Mouse (Mus musculus) brown adipose tissue, adult 24 weeks (tissue): ENCODE data around the gene Olfr1274-ps. TPM values are rescaled to one million over a fixed set of nuclear protein-coding genes. Genes with fewer than 3 reads are reported as not detected.
"Not testable (repeated sequence)": the region's sequence is repeated elsewhere in the genome, so short reads cannot be mapped to it uniquely, and the experiment has no call there.

Experiments used
- H3K27ac ChIP-seq: fragments of 200-500 bp; replicated peaks from 2 replicates; pipeline ENCODE4 v1.5.1; 2012; ENCODE audit warnings: low read depth, mild to moderate bottlenecking, low read length
- H3K4me1 ChIP-seq: fragments of 200-500 bp; 2 replicates; pipeline ENCODE4 v1.6.1; 2012; ENCODE audit warnings: low read length, mixed read lengths; ENCODE audit not compliant: control insufficient read depth, insufficient read depth, insufficient read length
- H3K4me3 ChIP-seq: fragments of 200-500 bp; 2 replicates; pipeline ENCODE4 v1.5.1; 2012; ENCODE audit warnings: low read depth, mild to moderate bottlenecking, low read length, moderate library complexity; ENCODE audit not compliant: insufficient read depth
- polyA plus RNA-seq: library from polyadenylated mRNA; stranded (reverse); fragments of >200 nt; gene quantifications from 2 replicates; pipeline ENCODE4 v1.2.4, GENCODE M21; 2012; ENCODE audit not compliant: missing spikeins, insufficient read depth, insufficient read length

Olfr1274-ps gene
- polyA plus RNA-seq: not detected in 2 replicates

DNA sequence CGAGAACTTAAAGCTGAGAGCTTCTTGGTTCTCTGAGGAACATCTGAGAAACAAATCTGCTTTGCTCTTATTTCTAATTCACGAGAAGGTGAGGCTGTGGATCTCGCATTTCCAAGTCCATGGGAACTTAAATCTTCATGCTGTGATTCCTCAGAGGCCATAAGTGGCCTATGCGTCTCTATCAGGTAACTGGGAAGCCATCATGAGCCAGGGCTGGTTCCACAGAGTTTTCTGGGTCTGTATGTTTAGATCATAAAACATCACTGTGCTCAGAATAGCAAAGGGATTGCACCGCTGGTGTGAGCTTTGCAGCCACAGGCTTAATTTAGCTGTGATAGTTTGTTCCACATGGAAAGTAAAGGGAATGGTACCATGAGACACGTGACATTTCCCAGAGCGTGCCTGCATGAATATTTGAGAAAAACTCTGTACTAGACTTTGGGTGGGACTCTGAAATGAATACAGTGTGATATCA, at the start of gene Olfr1274-ps:
Gene Olfr1274-ps, plus strand, starts transcription at position 51 of the 475 bp plus-strand sequence.
- not testable (repeated sequence) for H3K27ac ChIP-seq, H3K4me3 ChIP-seq, H3K4me1 ChIP-seq

DNA sequence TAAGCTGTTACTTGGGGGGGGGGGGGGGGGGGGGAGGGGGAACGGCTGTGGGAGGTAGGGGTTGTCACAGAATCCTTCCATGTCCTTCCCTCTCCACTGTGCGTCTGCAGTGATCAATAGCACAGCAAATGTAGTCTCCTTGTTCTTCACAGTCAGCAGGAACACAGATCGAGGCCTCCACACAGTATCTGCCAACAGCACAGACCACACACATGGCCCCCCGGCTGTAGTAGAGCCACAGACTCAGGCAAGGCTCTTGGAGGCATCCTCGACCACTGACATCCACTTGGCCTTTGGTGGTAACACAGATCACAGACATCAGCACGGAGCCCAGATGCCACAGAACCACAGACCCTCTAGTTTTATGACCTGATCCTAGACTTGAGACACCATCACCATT, 47.4 kb upstream of the Olfr1274-ps start:
- H3K4me1 ChIP-seq, H3K27ac ChIP-seq, H3K4me3 ChIP-seq: not testable (repeated sequence)

DNA sequence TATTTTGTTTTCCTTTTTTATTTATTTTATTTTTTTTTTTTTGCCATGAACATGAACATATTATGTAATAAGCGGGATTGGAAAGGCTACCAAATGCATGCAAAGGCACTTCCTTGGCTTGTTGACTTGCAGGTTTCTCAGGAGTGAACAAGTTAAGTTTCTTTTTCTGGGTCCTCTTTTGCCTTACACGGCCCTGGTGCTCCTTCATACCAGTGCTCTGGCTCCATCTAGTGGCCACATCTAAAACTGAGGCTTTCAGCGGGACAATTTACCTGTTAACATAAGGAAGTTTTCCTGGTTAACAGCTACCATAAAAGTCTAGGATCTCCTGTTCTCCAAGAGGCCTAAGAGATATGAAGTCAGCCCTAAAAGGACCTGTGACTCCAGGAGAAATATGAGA, 46.9 kb upstream of the Olfr1274-ps start:
- not testable (repeated sequence) for H3K4me3 ChIP-seq, H3K4me1 ChIP-seq, H3K27ac ChIP-seq

DNA sequence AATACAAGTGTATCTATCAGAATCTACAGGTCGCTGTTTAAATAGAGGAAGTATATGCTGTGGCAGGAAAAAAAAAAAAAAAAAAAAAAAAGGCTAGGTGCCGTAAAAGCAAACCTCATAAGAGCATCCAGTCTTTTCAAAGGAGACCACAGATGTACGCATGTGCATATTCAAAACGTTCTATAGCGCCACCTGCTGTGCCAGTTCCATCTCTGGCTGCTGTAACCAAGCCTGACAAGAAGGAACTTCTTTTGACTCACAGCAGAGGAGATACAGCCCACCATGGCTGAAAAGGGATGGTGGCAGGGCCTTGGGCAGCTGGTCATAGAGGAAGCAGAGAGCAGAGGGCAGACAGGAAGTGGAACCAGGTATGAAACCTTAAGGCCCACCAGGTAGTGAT, 39.3 kb upstream of the Olfr1274-ps start:
- not testable (repeated sequence) for H3K4me1 ChIP-seq, H3K4me3 ChIP-seq, H3K27ac ChIP-seq

DNA sequence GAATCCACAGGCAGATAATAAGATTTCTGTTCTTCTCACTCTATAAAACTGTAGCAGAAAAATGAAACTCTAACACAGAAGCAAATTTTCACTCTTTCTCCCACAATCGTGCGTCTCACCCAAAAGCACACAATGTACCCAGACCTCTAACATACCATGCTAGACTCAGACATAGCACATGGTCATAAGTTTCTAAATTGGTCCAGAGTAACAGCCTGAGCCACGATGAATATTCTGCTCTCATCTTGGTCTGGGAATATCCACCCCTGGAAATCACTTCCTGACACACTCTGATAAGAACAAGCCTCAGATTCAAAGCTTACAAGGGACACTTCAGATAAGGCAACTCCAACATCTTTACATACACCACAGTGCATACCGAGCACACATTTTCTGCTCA, 38.3 kb upstream of the Olfr1274-ps start:
- H3K27ac ChIP-seq, H3K4me3 ChIP-seq, H3K4me1 ChIP-seq: not testable (repeated sequence)

DNA sequence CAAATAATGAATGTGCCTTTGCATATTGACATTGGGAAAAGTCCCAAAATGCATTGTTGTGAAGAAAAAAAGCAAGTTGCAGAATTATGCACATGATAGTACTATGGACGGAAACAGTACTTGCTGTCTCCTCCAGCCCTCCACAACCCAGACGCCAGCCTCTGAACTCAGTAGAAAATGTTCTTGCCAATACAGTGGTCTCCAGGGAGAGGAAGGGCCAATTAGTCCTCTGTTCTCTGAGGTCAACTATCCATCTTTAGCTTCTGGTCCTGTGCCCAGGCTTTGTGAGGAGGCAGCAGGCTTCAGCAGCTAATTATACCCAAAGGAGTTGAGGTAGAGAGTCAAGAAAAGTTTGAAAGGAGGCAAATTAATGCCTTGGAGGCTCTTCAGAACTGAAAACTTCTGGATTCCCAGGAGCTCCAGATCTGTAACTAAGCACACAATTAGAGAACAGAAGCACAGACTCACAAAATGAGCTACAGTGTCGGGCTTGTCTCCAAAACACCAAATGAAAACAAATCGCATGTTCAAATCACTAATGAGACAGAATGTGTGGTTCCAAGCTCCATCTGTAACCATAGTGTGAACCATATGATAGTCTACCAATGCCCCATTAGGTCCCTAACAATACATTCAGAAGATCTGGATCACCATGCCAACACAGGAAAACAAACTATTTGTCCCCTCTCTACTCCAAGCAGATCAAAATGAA, 15.8 kb downstream of the Olfr1274-ps start:
- H3K4me1 ChIP-seq, H3K27ac ChIP-seq, H3K4me3 ChIP-seq: not testable (repeated sequence)

DNA sequence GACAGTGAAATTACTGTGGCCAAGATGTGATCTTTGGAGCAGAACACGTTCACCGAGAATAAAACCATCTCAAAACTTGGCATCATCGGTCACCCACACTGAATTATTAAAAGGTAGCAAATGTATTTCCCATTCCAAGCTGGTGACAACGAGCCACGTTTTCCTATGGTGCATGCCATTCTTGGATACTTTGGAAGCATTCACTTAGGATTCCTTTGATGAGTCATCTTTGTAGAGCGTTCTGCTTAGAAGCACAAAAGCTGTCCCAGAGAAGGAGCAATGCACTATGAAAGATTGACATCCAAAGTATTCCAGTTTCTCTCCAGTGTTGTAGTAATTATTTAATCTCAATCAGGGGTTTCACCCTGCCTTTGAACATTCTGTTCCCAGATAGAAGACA, 23.8 kb downstream of the Olfr1274-ps start:
- H3K27ac ChIP-seq, H3K4me3 ChIP-seq, H3K4me1 ChIP-seq: not testable (repeated sequence)

DNA sequence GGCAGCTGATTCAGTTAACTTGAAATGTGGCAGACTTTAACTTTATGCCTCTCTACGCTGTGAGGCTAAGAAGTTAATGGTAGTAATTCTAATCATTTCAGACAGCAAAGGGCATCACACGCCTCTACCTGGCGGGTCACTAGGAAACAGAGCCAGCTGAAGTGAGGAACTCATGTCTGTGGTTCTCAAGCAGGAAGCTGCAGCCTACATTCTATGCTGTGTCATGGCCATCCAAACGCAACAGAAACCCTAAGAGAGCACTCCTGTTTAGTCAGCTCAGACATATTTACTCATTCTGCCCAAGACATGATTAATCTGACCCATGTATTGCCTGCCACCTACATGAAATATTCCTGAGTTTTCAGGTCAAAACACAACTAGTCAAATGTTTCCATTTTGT, 26.5 kb downstream of the Olfr1274-ps start:
- not testable (repeated sequence) for H3K4me1 ChIP-seq, H3K4me3 ChIP-seq, H3K27ac ChIP-seq

DNA sequence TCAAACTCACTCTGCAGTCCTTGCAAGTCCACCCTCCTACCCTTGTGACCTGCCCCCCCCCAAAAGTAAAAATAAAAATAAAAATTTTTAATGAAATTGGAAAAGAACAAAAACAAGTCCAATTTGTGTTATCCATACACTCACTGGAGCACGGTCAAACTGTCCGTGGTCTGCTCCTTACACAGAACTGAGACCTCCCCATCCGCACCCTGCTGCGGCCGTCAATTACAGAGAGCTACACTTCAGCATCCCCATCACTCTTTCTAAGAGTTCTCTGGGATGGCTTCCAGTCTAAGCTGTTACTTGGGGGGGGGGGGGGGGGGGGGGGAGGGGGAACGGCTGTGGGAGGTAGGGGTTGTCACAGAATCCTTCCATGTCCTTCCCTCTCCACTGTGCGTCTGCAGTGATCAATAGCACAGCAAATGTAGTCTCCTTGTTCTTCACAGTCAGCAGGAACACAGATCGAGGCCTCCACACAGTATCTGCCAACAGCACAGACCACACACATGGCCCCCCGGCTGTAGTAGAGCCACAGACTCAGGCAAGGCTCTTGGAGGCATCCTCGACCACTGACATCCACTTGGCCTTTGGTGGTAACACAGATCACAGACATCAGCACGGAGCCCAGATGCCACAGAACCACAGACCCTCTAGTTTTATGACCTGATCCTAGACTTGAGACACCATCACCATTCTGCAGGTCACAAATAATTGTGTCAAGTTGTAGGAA, 30.7 kb downstream of the Olfr1274-ps start:
- H3K4me1 ChIP-seq, H3K4me3 ChIP-seq, H3K27ac ChIP-seq: not testable (repeated sequence)

DNA sequence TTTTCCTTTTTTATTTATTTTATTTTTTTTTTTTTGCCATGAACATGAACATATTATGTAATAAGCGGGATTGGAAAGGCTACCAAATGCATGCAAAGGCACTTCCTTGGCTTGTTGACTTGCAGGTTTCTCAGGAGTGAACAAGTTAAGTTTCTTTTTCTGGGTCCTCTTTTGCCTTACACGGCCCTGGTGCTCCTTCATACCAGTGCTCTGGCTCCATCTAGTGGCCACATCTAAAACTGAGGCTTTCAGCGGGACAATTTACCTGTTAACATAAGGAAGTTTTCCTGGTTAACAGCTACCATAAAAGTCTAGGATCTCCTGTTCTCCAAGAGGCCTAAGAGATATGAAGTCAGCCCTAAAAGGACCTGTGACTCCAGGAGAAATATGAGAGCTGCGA, 31.3 kb downstream of the Olfr1274-ps start:
- H3K4me1 ChIP-seq, H3K4me3 ChIP-seq, H3K27ac ChIP-seq: not testable (repeated sequence)

DNA sequence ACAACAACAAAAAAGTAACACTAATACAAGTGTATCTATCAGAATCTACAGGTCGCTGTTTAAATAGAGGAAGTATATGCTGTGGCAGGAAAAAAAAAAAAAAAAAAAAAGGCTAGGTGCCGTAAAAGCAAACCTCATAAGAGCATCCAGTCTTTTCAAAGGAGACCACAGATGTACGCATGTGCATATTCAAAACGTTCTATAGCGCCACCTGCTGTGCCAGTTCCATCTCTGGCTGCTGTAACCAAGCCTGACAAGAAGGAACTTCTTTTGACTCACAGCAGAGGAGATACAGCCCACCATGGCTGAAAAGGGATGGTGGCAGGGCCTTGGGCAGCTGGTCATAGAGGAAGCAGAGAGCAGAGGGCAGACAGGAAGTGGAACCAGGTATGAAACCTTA, 39.0 kb downstream of the Olfr1274-ps start:
- H3K27ac ChIP-seq: not testable (repeated sequence)

DNA sequence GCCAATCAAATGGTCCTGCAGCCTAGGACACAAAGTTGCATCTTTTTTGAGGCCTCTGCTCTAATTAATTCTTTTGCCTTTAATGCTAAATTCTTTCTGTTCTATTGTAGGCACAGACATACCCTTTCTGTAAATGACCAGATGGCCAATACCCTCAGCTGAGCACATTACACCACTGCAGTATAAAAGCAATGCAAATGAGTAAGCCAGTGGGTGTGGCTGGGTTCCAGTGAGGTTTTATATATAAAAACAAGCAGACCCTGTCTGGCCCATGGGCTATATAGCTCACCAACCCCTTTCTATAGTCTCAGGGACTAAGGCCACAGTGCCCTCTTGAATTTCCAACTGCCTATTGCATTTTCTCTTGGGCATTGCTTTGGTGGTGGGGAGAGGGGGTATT, 41.7 kb downstream of the Olfr1274-ps start:
- not testable (repeated sequence) for H3K27ac ChIP-seq, H3K4me1 ChIP-seq, H3K4me3 ChIP-seq

More for the DNA sequence above, 39.0 kb downstream of the Olfr1274-ps start:
- not testable (repeated sequence) for H3K4me1 ChIP-seq, H3K4me3 ChIP-seq

DNA sequence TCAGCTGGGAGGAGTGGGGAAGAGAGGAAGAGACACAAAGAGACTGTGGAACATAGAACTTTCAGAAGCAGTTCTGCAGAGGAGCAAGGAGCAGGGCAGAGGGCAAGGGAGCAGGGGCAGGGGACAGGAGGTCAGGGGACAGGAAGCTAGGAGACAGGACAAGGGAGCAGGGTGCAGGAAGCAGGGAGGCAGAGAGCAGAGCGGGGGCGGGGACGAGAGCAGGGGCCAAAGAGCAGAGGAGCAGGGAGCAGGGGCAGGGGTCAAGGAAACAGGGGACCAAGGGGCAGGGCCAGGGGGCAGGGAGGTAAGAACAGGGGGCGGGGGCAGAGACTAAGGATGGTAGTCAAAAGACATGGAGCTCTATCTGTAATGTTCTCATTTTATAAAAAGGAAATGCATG, 43.3 kb downstream of the Olfr1274-ps start:
- H3K27ac ChIP-seq, H3K4me1 ChIP-seq, H3K4me3 ChIP-seq: not testable (repeated sequence)

DNA sequence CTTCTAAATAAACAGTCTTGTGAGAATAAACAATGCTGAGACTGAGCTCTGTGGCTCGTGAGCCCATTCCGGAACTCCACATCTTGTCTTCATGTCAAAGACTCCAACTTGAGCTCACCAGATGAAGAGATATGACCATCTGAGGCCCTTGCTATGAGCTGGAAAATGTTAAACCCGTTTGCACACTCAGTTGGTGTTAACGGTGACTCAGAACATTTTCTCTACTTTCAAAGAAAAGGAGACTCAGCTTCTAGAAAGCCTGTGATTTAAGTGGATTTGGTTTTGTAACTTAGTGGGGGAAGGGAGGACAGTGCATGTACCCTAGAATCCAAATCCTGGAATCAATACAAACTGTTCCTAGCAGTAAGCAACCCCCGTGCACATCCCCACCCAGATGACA, 45.3 kb downstream of the Olfr1274-ps start:
- Histone ChIP-seq H3K4me1 (no peaks in the 10 kb centered on the region), H3K4me3 (no peak overlapping the region), H3K27ac (no peak overlapping the region)

DNA sequence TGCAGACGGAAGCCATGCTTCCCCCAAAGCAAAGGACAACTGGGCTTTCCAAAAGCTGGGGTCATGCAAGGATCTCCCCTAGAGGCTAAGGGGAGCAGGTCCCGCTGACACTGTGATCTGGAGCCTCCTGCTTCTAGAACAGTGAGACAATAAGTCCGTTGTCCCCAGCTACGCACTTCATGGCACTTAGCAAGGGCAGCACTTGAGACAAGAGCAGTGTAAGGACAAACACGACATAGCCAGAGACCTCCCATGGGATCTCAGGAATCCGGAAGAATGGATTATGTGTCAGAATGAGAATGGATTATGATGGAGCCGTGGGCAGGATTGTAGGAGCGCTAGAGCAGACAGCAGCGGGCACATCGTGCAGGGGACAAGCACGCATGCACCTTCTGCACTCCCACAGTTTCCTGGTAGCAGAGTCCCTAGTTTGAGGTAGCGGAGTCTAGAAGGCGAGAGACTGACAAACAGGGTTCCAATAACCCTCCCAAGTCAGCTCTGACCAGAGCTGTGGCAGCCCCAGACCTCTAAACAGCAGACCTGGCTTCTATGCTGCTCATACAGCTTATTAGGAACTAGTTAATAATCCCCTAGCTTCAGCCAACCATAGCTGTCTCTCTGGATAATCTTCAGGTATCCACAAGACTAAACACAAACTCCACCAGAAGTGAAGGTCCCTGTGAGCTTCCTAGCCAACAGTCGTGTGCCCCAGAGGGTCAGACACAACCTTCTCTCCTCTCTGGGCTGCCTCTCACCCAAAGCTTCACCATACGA, 50.7 kb downstream of the Olfr1274-ps start:
- H3K4me3 ChIP-seq: no peak overlapping the region
- H3K27ac ChIP-seq: no peak overlapping the region
- H3K4me1 ChIP-seq: no peaks in the 10 kb centered on the region
